Mouse (Mus musculus) central nervous system, embryonic 18 days (tissue): ENCODE data around the gene Ccnb1. TPM values are rescaled to one million over a fixed set of nuclear protein-coding genes. Genes with fewer than 3 reads are reported as not detected.

Experiments
- polyA plus RNA-seq: library from polyadenylated mRNA; depleted of rRNA; stranded (reverse); fragments of >200 nt; gene quantifications from 2 replicates; pipeline ENCODE4 v1.2.3, GENCODE M21; 2012; rRNA removed

Gene Ccnb1
- polyA plus RNA-seq = 25.8 and 28.5 TPM in 2 replicates

DNA sequence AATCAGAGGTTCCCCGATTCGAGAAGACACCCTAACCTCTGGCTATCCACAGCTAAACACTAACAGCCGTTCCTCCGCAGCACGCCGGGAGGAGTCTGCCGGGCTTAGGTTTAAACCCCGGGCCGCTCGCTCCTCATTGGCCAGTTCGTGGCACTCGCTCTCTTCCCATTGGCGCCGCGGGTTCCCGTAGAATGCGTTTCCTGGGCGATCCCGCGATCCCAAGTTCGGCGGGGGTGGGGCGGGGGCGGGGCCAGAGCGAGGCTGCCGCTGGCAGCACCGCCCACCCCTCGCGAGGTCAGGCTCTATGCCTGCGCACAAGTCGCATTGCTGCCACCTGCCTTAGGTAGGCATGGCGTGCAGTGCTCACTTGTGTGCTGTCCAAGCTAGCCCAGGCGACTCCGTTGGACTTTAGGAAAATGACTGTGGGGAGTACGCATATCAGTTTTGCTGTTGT lies at the start of gene Ccnb1:
Ccnb1 (minus strand) TSS at position 157 of the 454 bp plus-strand sequence.

DNA sequence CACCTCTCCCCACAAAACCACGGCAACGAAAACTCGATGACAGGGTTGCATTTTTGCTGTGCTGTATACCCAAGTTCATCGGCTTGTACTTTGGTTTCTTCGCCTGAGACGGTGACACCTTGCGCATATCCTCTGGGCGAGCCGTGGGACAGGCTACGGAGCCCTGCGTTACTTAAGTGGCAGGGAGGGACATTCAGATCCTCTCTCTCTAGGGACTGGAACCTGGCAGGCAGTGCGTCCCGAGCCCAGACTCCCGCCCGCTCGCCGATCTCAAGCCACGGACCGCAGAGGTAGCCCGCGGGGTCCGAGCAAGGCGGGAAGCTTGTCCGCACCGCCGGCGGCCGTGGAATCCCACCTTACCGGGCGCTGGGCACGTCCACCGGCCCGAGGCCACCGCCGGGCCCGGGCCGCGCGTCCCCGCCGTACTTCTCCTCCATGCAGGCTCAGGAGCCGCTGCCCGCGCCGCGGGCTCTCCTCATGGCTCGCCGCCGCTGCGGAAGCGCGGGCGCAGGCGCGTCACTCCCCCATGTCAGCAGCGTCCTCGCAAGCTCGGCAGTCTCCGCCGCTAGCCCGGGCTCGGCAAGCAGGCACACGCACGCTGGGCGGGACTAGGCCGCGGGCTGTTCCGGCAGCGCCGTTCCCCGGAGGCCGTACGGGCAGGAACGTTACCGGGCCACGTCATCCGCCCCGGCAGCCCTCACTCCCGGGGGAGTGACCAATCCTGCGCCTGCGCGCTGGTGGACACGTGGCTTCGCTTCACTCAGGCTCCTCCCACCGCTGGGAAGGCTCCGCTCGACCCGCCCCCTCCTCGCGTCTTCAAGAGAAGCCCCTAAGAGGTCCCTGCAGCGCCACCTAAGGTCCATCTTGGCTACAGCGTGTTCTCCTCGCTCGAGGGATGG lies 46.6 kb upstream of the Ccnb1 start, which contains the start of gene Slc30a5:
Slc30a5 (minus strand) TSS at position 687 of the 899 bp plus-strand sequence.

DNA sequence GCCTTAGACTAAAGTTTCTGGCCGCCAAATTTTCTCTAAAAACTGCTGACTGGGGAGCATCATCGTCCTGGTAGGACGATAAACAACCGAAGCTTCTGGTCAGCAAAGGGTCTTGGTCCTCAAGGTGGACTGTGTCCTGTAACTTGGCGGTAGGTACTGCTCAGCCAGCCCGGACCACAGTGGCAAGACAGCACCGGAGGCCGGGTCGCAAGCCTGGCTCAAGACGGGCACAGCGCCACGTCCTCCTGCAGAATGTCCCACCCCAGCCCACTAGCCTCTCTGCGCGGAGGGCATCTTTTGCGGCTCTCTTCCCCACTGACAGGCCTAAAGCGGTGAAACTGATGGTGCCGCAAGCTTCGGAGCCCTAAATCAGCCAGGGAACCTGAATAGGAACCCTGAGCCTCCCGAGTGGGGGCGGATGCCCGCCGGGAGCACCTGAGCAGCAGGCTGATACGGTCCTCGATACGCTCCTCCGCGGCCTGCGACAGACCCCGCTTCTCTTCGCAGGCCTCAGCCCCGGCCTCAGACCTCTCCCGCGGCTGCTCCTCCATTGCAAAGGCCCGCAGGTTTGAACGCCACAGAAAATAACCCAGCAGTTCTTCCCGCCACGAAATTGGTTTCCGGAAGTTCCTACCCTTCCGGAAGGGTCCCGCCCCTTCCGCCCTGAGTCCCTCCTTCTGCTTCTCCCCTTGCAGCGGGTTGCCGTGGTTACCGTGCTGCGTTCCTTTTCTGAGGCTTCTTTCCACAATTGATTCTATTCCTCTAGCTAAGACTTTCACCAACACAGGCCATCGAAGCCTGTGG lies 10.9 kb downstream of the Ccnb1 start, which contains the start of gene Cenph:
Cenph (minus strand) TSS at position 648 of the 804 bp plus-strand sequence.

DNA sequence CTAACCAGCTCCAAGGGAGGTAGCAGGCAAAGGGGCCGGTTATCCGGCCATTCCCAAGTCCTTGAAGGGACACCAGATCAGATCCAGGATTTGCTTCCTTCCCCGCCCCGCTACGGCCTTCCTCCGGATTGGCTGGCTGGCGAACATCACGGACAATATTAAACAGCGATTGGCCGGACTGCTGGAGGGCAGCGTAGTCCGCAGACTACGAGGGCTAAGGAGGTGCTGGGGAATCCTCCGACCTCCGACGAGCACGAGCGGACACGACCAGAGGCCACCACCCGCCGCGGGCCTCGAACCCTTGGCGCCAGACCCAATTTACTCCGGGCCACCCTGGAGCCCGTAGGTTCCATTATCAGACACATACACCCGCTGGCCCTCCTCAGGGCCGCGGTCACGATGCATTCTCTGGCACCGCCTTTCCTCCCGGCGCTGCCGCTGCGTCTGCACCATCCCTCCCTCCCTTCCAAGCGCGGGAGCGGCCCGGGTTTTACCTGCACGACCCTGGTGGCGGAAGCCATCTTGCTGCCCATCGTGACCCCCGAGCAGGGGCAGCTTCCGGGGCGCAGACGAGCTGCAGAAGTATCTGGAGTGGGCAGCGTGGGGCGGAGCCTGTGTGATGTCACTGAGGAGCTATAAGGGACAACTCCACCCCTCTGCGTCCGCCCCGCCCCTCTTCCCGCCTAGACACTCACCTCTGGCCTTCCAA lies 42.2 kb downstream of the Ccnb1 start, which contains the start of gene Mrps36:
Mrps36 (minus strand) TSS at position 624 of the 709 bp plus-strand sequence.

DNA sequence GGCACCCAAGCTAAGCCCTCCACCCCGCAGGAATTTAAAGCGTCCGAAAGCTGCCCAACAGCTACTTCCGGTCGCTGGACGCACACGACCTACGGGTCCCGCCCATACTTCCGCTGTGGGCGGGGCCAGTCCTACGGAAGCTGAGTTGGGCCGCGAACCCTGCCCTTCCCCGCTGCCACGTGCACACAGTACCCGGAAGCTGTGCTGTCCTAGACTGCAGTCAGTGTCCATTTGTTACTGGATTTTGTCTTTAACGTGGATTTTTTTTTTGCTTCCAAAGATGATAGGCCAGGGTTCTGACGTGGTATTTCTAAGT lies 55.6 kb downstream of the Ccnb1 start, which contains the start of gene Cdk7:
Cdk7 (minus strand) TSS at position 79 of the 316 bp plus-strand sequence.

Other genes with a start within 250 kb of the Ccnb1 start
- 5.2 and 6.2 TPM in 2 replicates for gene Ocln, start 233.9 kb downstream of the Ccnb1 start, polyA plus RNA-seq
- gene Marveld2, start 169.6 kb downstream of the Ccnb1 start, polyA plus RNA-seq = 1.7 and 2.6 TPM in 2 replicates
- 260 and 268 TPM in 2 replicates for gene Ak6, start 135.6 kb downstream of the Ccnb1 start, polyA plus RNA-seq
- gene Rad17, start 135.5 kb downstream of the Ccnb1 start, polyA plus RNA-seq = 15.1 and 15.9 TPM in 2 replicates
- gene Taf9, start 135.0 kb downstream of the Ccnb1 start, polyA plus RNA-seq = 26.5 and 27.3 TPM in 2 replicates
- 0.75 and 0.84 TPM in 2 replicates for gene Ccdc125, start 116.9 kb downstream of the Ccnb1 start, polyA plus RNA-seq
- 24.3 and 27.6 TPM in 2 replicates for gene Cdk7, start 55.6 kb downstream of the Ccnb1 start, polyA plus RNA-seq
- gene Mrps36, start 41.9 kb downstream of the Ccnb1 start, polyA plus RNA-seq = 77.6 and 80.6 TPM in 2 replicates
- gene Cenph, start 10.7 kb downstream of the Ccnb1 start, polyA plus RNA-seq = 5.6 and 6.2 TPM in 2 replicates
- 38.6 and 40.0 TPM in 2 replicates for gene Slc30a5, start 46.9 kb upstream of the Ccnb1 start, polyA plus RNA-seq